In genomic region chr7:72149073-72149472, GRCm38 (mm10) we compare ENCODE assay signal across 8 mouse cellular contexts.
DNase-seq lines count a peak whose midpoint lies in the region; ATAC-seq lines count a peak whose summit lies in the region.

No protein-coding gene starts in this region.

- intact Hi-C loops in gastrocnemius, postnatal 14 days (cut with DNase I; ENCODE audit: low total_unique reads): no loop called here

- DNase-seq in gastrocnemius, postnatal 14 days: peak; percentile 6
- no peak for DNase-seq in gastrocnemius, postnatal 25 days
- DNase-seq in urinary bladder, postnatal 14 days (ENCODE audit: low spot score): peak; percentile 32
- no peak for DNase-seq in urinary bladder, postnatal 10 days (ENCODE audit: low spot score)
- DNase-seq in heart, postnatal 4 days: peak; percentile 55
- DNase-seq in lung, postnatal 10 days: peak; percentile 51
- DNase-seq in gastrocnemius, adult 8-10 months (ENCODE audit: low spot score in 2 of 2): no peak

- ATAC-seq in erythroid progenitor cell, adult 5-6 weeks (replicated peaks; ENCODE audit: low FRiP score, poor library complexity, severe bottlenecking): no peak

Comparison
In these comparisons a context has a peak if more than half of its experiments do, and no peak if none do; other contexts are left out.
1. DNase-seq: peak in gastrocnemius, postnatal 14 days (single experiment), urinary bladder, postnatal 14 days (single experiment), heart, postnatal 4 days (single experiment) and lung, postnatal 10 days (single experiment); none in gastrocnemius, postnatal 25 days (single experiment), urinary bladder, postnatal 10 days (single experiment) and gastrocnemius, adult 8-10 months (0 of 2).